Mouse (Mus musculus): ENCODE measurements around the gene Glb1l. TPM values are rescaled to one million over a fixed set of nuclear protein-coding genes. Genes with fewer than 3 reads are reported as not detected.

The Glb1l gene
- total and polyA plus RNA-seq, 3 experiments = 3.2 to 4.9 (median 3.8) TPM

GRCm38 (mm10) chr1:75180741-75181140 is 29.9 kb downstream of the Glb1l start:
- intact Hi-C loops (cut with DNase I) = loop anchor here (1.0 to 5.0 kb wide), 2 partner anchors 11 to 72 kb away; no protein-coding TSS in a partner anchor
- WGBS = 42% methylated on average over 7 of the region's 7 CpGs
- no peaks in the 10 kb centered on the region for H3K79me2 ChIP-seq (replicated peaks; ENCODE audit: control insufficient read depth, insufficient read depth, low read length)
- no peak for DNase-seq
- TF ChIP-seq CTCF (IDR thresholded peaks at IDR 0.05) (no peak), POLR2A (IDR thresholded peaks at IDR 0.05; ENCODE audit: insufficient read depth, low read depth, low read length) (no peak), EP300 (IDR thresholded peaks at IDR 0.05; ENCODE audit: insufficient read depth, low read depth, low read length) (no peak)
- no peaks in the 10 kb centered on the region for H3K36me3 ChIP-seq (ENCODE audit: control insufficient read depth, insufficient read depth, low read length)
- H3K27me3 ChIP-seq (ENCODE audit: control insufficient read depth, insufficient read depth, low read length) = no peaks in the 10 kb centered on the region
- peak overlapping the region; percentile 51 for H3K4me3 ChIP-seq
- no peaks in the 10 kb centered on the region; the same call in 1 of the 2 replicates for H3K4me1 ChIP-seq (ENCODE audit: control insufficient read depth, insufficient read depth, low read length)
- no peak overlapping the region for H3K9ac ChIP-seq (ENCODE audit: low read depth, low read length)
- H3K27ac ChIP-seq = no peak overlapping the region

DNA sequence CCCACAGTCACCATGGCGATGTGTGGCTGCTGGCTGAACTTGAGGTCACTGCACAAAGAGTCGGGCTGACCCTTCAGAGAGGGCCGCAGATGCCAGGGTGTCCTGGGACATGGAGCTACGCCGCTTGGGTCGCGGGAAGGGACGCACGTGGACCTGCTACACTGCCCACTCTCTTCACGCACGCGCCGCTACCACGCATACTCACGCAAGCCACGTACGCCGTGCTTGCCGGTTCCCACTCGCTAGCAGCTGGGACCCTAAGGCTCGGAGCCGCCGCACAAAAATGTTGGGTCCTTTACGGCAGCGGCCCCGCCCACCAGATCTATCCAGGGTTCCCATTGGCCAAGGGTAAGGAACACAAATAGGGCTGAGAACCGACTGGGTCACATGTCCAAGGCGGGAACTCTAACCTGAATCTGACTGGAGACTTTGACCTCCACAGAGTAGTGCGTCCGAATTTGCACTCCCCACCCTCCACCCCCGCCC is 30.5 kb downstream of the Glb1l start, which contains the start of gene Abcb6:
Abcb6 (minus strand) TSS at position 288 of the 486 bp plus-strand sequence.
- Histone ChIP-seq H3K27me3 (ENCODE audit: control insufficient read depth, insufficient read depth, low read length) (no peaks in the 10 kb centered on the region), H3K9ac (ENCODE audit: low read depth, low read length) (peak within 1 kb of the TSS; percentile 75), H3K4me3 (peak within 1 kb of the TSS; percentile 51), H3K36me3 (ENCODE audit: control insufficient read depth, insufficient read depth, low read length) (no peaks in the 10 kb centered on the region), H3K4me1 (ENCODE audit: control insufficient read depth, insufficient read depth, low read length) (no peaks in the 10 kb centered on the region; the same call in 1 of the 2 replicates), H3K27ac (peak within 1 kb of the TSS; percentile 72), H3K79me2 (replicated peaks; ENCODE audit: control insufficient read depth, insufficient read depth, low read length) (no peaks in the 10 kb centered on the region)
- under 1% methylated on average over 31 of the region's 31 CpGs for WGBS
- no peak for TF ChIP-seq EP300 (IDR thresholded peaks at IDR 0.05; ENCODE audit: insufficient read depth, low read depth, low read length)
- TF ChIP-seq POLR2A (IDR thresholded peaks at IDR 0.05; ENCODE audit: insufficient read depth, low read depth, low read length) = peak; percentile 57
- intact Hi-C loops (cut with DNase I) = loop anchor here (1.0 to 5.0 kb wide), 2 partner anchors 11 to 72 kb away; no protein-coding TSS in a partner anchor
- DNase-seq = peak; percentile 87 to 90

- Histone ChIP-seq H3K79me2 (replicated peaks; ENCODE audit: control insufficient read depth, insufficient read depth, low read length) (no peaks in the 10 kb centered on the region), H3K4me1 (ENCODE audit: control insufficient read depth, insufficient read depth, low read length) (no peaks in the 10 kb centered on the region; the same call in 1 of the 2 replicates), H3K4me3 (peak overlapping the region; percentile 51), H3K36me3 (ENCODE audit: control insufficient read depth, insufficient read depth, low read length) (no peaks in the 10 kb centered on the region), H3K27me3 (ENCODE audit: control insufficient read depth, insufficient read depth, low read length) (no peaks in the 10 kb centered on the region), H3K27ac (peak overlapping the region; percentile 72), H3K9ac (ENCODE audit: low read depth, low read length) (peak overlapping the region; percentile 75)
- intact Hi-C loops (cut with DNase I) = loop anchor here (1.0 to 5.0 kb wide), 3 partner anchors 10 to 73 kb away; no protein-coding TSS in a partner anchor
- WGBS = 6% methylated on average over 23 of the region's 23 CpGs
- peak; percentile 59 to 60 for DNase-seq
- TF ChIP-seq POLR2A (IDR thresholded peaks at IDR 0.05; ENCODE audit: insufficient read depth, low read depth, low read length) (no peak), EP300 (IDR thresholded peaks at IDR 0.05; ENCODE audit: insufficient read depth, low read depth, low read length) (no peak), CTCF (IDR thresholded peaks at IDR 0.05) (no peak)
Observed at GRCm38 (mm10) chr1:75179334-75180104, 31.1 kb downstream of the Glb1l start.

GRCm38 (mm10) chr1:75168472-75169464 is 41.8 kb downstream of the Glb1l start, which contains the start of gene Zfand2b:
TSS of gene Zfand2b (plus strand) at chr1:75168646.
- Histone ChIP-seq H3K27me3 (ENCODE audit: control insufficient read depth, insufficient read depth, low read length) (no peaks in the 10 kb centered on the region), H3K36me3 (ENCODE audit: control insufficient read depth, insufficient read depth, low read length) (no peaks in the 10 kb centered on the region), H3K4me3 (peak within 1 kb of the TSS; percentile 77), H3K9ac (ENCODE audit: low read depth, low read length) (peak within 1 kb of the TSS; percentile 71), H3K27ac (peak within 1 kb of the TSS; percentile 99), H3K4me1 (ENCODE audit: control insufficient read depth, insufficient read depth, low read length) (peaks cover 3% of the 10 kb centered on the region), H3K79me2 (replicated peaks; ENCODE audit: control insufficient read depth, insufficient read depth, low read length) (no peaks in the 10 kb centered on the region)
- DNase-seq = peak; percentile 97 to 98
- intact Hi-C loops (cut with DNase I) = loop anchor here (1.0 to 2.0 kb wide), 4 partner anchors 11 to 42 kb away; partner anchors contain the start of genes Ankzf1, Atg9a, Glb1l and Stk16
- 3% methylated on average over 59 of the region's 59 CpGs for WGBS
- no peak for TF ChIP-seq CTCF (IDR thresholded peaks at IDR 0.05)
- peak; percentile 94 for TF ChIP-seq POLR2A (IDR thresholded peaks at IDR 0.05; ENCODE audit: insufficient read depth, low read depth, low read length)
- peak; percentile 72; the same call in 1 of the 2 replicates for TF ChIP-seq EP300 (IDR thresholded peaks at IDR 0.05; ENCODE audit: insufficient read depth, low read depth, low read length)

DNA sequence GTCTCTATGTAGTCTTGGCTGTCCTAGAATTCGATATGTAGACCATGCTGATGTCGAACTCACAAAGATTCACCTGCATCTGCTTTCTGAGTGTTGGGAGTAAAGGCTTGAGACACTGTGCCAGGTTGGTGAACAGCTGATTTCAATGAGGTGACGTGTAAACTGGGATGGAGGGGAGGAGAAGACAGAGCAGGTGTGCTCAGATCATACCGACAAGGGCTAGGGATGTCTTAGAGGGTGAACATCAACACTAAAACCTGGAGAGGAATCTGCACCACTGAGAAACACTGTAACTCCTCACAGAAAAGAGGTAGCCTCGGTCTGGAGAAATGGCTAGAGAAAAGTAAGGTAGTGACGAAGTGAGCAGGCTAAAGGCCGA is 42.5 kb downstream of the Glb1l start:
- H3K79me2 ChIP-seq (replicated peaks; ENCODE audit: control insufficient read depth, insufficient read depth, low read length) = no peaks in the 10 kb centered on the region
- no peak for DNase-seq
- no peak for TF ChIP-seq POLR2A (IDR thresholded peaks at IDR 0.05; ENCODE audit: insufficient read depth, low read depth, low read length)
- TF ChIP-seq CTCF (IDR thresholded peaks at IDR 0.05) = no peak
- TF ChIP-seq EP300 (IDR thresholded peaks at IDR 0.05; ENCODE audit: insufficient read depth, low read depth, low read length) = no peak
- H3K9ac ChIP-seq (ENCODE audit: low read depth, low read length) = peak overlapping the region; percentile 64
- no peaks in the 10 kb centered on the region for H3K27me3 ChIP-seq (ENCODE audit: control insufficient read depth, insufficient read depth, low read length)
- H3K4me1 ChIP-seq (ENCODE audit: control insufficient read depth, insufficient read depth, low read length) = peaks cover 3% of the 10 kb centered on the region
- H3K27ac ChIP-seq = peak overlapping the region; percentile 99
- H3K4me3 ChIP-seq = peak overlapping the region; percentile 77
- intact Hi-C loops (cut with DNase I) = loop anchor here (1.0 to 2.0 kb wide), 2 partner anchors 25 to 43 kb away; partner anchors contain the start of genes Glb1l and Stk16
- WGBS = 10% methylated on average over 7 of the region's 7 CpGs
- H3K36me3 ChIP-seq (ENCODE audit: control insufficient read depth, insufficient read depth, low read length) = no peaks in the 10 kb centered on the region
